Mouse (Mus musculus): ENCODE measurements at regions not wholly inside any gene's neighbourhood (a gene's known extent, or its start where the extent isn't known, plus 50 kb on each side); places are given as distances from the start of the nearest gene placed in this dataset.
A peak's percentile ranks its signal among the peaks of the same experiment; 100 is the strongest.

DNA sequence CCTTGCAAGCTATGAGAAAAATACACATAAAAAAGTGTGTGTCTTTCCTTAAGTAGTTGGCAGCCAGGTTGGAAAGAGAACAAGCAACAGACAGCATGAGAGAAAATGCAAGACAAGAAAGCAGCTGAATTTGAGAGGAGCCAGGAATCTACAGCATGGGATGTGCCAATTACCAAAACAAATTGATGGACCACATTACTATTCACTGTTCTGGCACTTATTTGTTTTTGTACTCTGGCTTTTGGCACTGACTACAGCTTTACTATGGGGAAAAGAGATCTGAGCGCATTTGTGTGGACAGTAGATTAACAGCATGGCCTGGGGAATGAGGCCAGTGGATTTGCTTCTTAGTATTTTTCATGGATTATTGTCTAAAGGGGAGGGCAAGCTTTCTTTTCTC is 935.0 kb upstream of the Tenm2 start:
- Histone ChIP-seq H3K27ac (ENCODE audit: low read depth, low read length) (no peak overlapping the region), H3K36me3 (ENCODE audit: insufficient read depth, low read length) (no peaks in the 10 kb centered on the region), H3K4me2 (ENCODE audit: low read depth, low read length, poor library complexity, severe bottlenecking) (no peak overlapping the region), H3K4me1 (ENCODE audit: insufficient read depth, low read length) (no peaks in the 10 kb centered on the region), H3K9me3 (ENCODE audit: low read length) (no peaks in the 10 kb centered on the region), H3K4me3 (ENCODE audit: low read depth, low read length) (no peak overlapping the region), H3K27me3 (ENCODE audit: insufficient read depth, low read length) (no peaks in the 10 kb centered on the region), H3K9ac (replicated peaks; ENCODE audit: low read length, poor library complexity, severe bottlenecking) (no peak overlapping the region)
- ATAC-seq (ENCODE audit: low FRiP score) = no peak
- DNase-seq (ENCODE audit: low spot score) = peak; percentile 74
- TF ChIP-seq CTCF (IDR thresholded peaks at IDR 0.05) = no peak
- 48% methylated on average over 1 of the region's 1 CpGs for WGBS

DNA sequence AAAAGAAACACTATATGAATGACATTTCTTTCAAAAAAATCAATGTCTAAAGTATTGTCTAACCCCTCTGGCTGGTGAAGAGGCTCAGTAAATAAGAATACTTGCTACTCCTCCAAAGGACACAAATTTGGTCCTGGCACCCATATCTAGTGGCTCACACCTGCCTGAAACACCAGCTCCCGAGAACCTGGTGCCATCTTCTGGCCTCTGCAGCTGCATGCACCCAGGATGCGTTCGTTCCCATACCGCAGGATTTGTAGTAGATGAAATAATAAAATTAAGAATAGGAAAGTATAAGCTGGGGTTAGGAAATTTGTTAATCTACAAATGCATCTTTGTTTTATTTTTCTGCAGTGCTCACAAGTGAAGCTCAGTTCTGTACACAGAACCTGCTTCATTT is 922.5 kb upstream of the Tenm2 start:
- H3K9me3 ChIP-seq (ENCODE audit: low read length) = no peaks in the 10 kb centered on the region
- TF ChIP-seq CTCF (IDR thresholded peaks at IDR 0.05) = peak; percentile 21
- ATAC-seq (ENCODE audit: low FRiP score) (no peak), DNase-seq (ENCODE audit: low spot score) (no peak)
- no peak overlapping the region for H3K9ac ChIP-seq (replicated peaks; ENCODE audit: low read length, poor library complexity, severe bottlenecking)
- H3K4me1 ChIP-seq (ENCODE audit: insufficient read depth, low read length) = no peaks in the 10 kb centered on the region
- H3K36me3 ChIP-seq (ENCODE audit: insufficient read depth, low read length) = no peaks in the 10 kb centered on the region
- H3K4me2 ChIP-seq (ENCODE audit: low read depth, low read length, poor library complexity, severe bottlenecking) = no peak overlapping the region
- H3K4me3 ChIP-seq (ENCODE audit: low read depth, low read length) = no peak overlapping the region
- no peak overlapping the region for H3K27ac ChIP-seq (ENCODE audit: low read depth, low read length)
- WGBS = 92% methylated on average over 4 of the region's 4 CpGs
- H3K27me3 ChIP-seq (ENCODE audit: insufficient read depth, low read length) = no peaks in the 10 kb centered on the region

DNA sequence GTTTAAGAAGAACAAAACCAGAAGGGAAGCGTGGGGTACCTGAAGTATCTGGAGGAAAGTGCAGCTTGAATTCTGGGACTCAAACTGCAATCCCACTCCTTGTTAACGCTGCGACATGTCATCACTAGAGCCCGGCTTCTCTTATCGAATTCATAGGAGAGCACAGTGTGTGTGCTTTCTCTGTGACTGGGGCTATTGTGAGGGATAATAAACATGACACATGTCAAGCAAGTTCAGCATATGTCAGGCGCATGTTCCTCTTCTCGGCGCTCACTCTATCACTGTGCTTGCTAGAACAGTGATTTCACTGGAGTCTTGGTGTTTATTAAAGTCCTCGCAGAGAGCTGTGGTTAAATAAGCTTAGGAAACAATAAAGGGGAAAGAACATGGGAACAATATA is 921.2 kb upstream of the Tenm2 start:
- ATAC-seq (ENCODE audit: low FRiP score) (no peak), DNase-seq (ENCODE audit: low spot score) (no peak)
- Histone ChIP-seq H3K27me3 (ENCODE audit: insufficient read depth, low read length) (no peaks in the 10 kb centered on the region), H3K4me2 (ENCODE audit: low read depth, low read length, poor library complexity, severe bottlenecking) (no peak overlapping the region), H3K27ac (ENCODE audit: low read depth, low read length) (no peak overlapping the region), H3K36me3 (ENCODE audit: insufficient read depth, low read length) (no peaks in the 10 kb centered on the region), H3K4me1 (ENCODE audit: insufficient read depth, low read length) (no peaks in the 10 kb centered on the region), H3K4me3 (ENCODE audit: low read depth, low read length) (no peak overlapping the region), H3K9me3 (ENCODE audit: low read length) (no peaks in the 10 kb centered on the region), H3K9ac (replicated peaks; ENCODE audit: low read length, poor library complexity, severe bottlenecking) (no peak overlapping the region)
- no peak for TF ChIP-seq CTCF (IDR thresholded peaks at IDR 0.05)
- WGBS = 70% methylated on average over 9 of the region's 9 CpGs

DNA sequence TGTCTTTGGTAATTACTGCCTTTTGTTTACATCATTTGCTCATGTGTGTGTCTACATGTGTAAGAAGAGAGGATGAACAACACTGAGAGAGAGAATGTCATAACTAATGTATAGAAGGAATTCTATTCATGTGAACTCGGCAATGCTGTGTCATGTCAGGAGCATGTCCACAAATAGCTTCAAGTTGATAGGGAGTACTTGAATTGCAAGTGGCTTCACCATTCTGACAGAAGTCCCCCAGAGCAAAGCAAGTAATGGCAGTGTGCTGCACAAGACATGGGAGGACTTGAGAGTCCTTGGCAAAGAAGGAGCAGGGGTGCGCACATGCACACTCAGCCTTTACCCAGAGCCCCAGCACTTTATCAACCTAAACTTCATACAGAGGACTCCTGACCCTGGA is 919.9 kb upstream of the Tenm2 start:
- WGBS = 93% methylated on average over 2 of the region's 2 CpGs
- H3K27me3 ChIP-seq (ENCODE audit: insufficient read depth, low read length) = no peaks in the 10 kb centered on the region
- no peak for ATAC-seq (ENCODE audit: low FRiP score)
- no peaks in the 10 kb centered on the region for H3K36me3 ChIP-seq (ENCODE audit: insufficient read depth, low read length)
- H3K4me2 ChIP-seq (ENCODE audit: low read depth, low read length, poor library complexity, severe bottlenecking) = no peak overlapping the region
- H3K4me3 ChIP-seq (ENCODE audit: low read depth, low read length) = no peak overlapping the region
- no peaks in the 10 kb centered on the region for H3K4me1 ChIP-seq (ENCODE audit: insufficient read depth, low read length)
- H3K27ac ChIP-seq (ENCODE audit: low read depth, low read length) = no peak overlapping the region
- no peak for DNase-seq (ENCODE audit: low spot score)
- H3K9me3 ChIP-seq (ENCODE audit: low read length) = no peaks in the 10 kb centered on the region
- H3K9ac ChIP-seq (replicated peaks; ENCODE audit: low read length, poor library complexity, severe bottlenecking) = no peak overlapping the region
- TF ChIP-seq CTCF (IDR thresholded peaks at IDR 0.05) = no peak

DNA sequence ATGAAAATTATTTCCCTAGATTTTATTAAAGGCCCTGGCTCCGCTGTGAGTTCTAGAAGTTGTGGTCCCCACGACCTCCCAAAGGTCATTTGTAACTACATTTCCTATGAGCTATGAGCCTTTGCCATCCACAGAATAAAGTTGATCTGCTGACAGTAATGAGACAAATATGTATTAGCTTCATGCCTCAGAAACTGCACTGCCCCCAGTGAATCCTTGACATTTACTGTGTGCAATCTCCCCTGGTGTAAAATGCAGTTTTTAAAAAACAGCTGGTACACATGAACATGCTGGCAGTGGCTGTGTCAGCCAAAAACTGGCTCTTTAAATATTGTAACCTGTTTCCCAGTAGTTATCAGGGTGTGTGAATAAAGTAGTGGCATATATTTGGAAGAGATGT is 907.7 kb upstream of the Tenm2 start:
- ATAC-seq (ENCODE audit: low FRiP score) (no peak), DNase-seq (ENCODE audit: low spot score) (no peak)
- Histone ChIP-seq H3K9me3 (ENCODE audit: low read length) (no peaks in the 10 kb centered on the region), H3K27ac (ENCODE audit: low read depth, low read length) (no peak overlapping the region), H3K4me3 (ENCODE audit: low read depth, low read length) (no peak overlapping the region), H3K36me3 (ENCODE audit: insufficient read depth, low read length) (no peaks in the 10 kb centered on the region), H3K4me2 (ENCODE audit: low read depth, low read length, poor library complexity, severe bottlenecking) (no peak overlapping the region), H3K4me1 (ENCODE audit: insufficient read depth, low read length) (no peaks in the 10 kb centered on the region), H3K9ac (replicated peaks; ENCODE audit: low read length, poor library complexity, severe bottlenecking) (no peak overlapping the region), H3K27me3 (ENCODE audit: insufficient read depth, low read length) (no peaks in the 10 kb centered on the region)
- TF ChIP-seq CTCF (IDR thresholded peaks at IDR 0.05) = no peak
- WGBS = 84% methylated on average over 2 of the region's 2 CpGs

DNA sequence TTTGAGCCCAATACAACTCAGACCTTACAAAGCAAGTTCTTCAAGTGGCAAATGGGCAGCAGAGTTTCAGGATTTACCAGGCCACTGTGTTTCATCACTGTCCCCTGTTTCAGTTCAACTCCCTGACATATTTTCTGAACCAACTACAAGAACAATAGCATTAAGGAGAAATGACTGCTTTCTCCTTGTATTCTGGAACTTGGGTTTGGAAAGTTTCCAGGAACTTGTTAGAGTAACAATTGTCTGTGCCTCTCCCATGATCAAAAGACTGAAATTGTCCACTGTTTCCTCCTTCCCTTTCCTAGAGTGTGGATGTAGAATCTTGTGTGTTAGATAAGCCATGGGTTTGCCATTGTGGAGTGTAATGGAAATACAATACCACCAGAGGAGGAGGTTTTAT is 893.1 kb upstream of the Tenm2 start:
- Histone ChIP-seq H3K27ac (ENCODE audit: low read depth, low read length) (no peak overlapping the region), H3K4me3 (ENCODE audit: low read depth, low read length) (no peak overlapping the region), H3K4me1 (ENCODE audit: insufficient read depth, low read length) (no peaks in the 10 kb centered on the region), H3K27me3 (ENCODE audit: insufficient read depth, low read length) (no peaks in the 10 kb centered on the region), H3K36me3 (ENCODE audit: insufficient read depth, low read length) (no peaks in the 10 kb centered on the region), H3K4me2 (ENCODE audit: low read depth, low read length, poor library complexity, severe bottlenecking) (no peak overlapping the region), H3K9me3 (ENCODE audit: low read length) (no peaks in the 10 kb centered on the region), H3K9ac (replicated peaks; ENCODE audit: low read length, poor library complexity, severe bottlenecking) (no peak overlapping the region)
- ATAC-seq (ENCODE audit: low FRiP score) (no peak), DNase-seq (ENCODE audit: low spot score) (no peak)
- TF ChIP-seq CTCF (IDR thresholded peaks at IDR 0.05) = no peak

Measured in midbrain, postnatal 0 days (tissue).